Mouse (Mus musculus): ENCODE results near the gene Cdh22. TPM values are rescaled to one million over a fixed set of nuclear protein-coding genes. Genes with fewer than 3 reads are reported as not detected.

Cdh22 gene
- total RNA-seq, 2 experiments from 2014 or later: 1.1 to 1.2 TPM

DNA sequence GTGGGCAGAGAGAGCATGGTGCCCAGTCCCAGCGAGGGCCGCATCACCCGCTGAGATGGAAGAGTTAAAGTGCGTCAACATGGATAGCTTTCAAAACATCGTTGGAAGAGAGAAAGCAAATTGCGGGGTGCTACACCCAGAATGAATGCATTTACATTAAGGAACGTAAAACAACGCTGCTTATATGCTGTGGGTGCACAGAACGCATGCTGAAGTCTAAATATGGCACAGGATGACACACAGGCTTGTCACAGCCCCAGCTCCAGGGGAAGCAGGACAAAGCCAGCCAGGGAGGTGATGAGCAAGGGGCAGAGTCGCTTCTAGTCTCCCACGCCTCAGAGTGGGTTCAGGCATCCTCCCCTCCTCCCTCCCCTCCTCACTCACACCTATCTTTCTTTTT is 27.0 kb downstream of the Cdh22 start:
- no peak for DNase-seq

DNA sequence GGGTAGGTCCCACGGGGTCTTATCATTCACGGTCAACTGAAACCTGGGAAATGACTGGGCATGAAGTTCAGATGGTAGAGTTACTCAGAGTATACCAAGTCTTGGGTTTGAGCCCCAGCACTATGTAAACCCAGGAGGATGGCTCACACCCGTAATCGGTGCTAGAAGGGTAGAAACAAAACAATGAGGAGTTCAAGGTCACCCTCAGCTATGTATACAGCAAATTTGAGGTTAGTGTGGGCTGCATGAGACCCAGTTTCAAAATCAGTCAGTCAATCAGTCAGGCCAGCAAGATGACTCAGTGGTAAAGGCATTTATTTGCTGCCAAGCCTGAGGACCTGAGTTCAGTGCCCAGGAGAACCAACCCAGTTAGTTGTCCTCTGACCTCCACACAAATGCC is 27.6 kb downstream of the Cdh22 start:
- DNase-seq: no peak

DNA sequence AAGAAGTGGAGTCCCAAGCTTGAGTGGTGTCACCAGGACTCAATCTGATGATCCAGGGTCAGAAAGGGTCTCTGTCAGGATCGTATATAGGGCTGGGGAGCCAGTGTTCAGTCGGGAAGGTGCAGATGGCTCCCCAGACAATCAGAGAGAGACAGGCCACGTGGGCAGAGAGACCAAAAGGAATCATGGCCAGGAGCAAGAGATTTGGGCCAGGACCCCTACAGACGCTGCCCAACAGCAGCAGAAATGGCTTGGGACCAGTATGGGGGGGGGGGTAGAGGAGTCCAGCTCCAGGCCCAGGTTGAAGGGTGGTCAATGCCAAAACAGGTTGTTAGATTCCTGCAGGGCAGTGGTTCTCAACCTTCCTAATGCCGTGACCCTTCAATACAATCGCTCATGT is 29.2 kb downstream of the Cdh22 start:
- DNase-seq: no peak

DNA sequence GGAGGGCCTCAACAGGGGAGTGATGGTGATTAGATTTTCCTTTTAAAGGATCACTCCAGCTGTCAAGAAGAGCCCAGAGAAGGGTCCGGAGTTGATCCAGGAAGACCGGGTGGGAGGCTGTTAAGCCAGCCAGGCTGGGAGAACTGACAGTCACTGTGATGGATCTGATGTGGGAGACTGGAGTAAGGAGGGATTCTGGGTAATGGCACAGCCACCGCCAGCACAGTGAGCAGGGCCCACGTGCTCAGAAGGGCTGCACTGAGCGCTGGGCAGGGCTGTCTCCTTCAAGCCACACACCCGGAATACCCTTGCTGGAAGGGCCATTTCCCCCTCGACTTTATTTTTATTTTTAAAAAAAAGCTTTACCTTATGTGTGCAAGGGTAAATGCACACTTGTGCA is 29.7 kb downstream of the Cdh22 start:
- no peak for DNase-seq

DNA sequence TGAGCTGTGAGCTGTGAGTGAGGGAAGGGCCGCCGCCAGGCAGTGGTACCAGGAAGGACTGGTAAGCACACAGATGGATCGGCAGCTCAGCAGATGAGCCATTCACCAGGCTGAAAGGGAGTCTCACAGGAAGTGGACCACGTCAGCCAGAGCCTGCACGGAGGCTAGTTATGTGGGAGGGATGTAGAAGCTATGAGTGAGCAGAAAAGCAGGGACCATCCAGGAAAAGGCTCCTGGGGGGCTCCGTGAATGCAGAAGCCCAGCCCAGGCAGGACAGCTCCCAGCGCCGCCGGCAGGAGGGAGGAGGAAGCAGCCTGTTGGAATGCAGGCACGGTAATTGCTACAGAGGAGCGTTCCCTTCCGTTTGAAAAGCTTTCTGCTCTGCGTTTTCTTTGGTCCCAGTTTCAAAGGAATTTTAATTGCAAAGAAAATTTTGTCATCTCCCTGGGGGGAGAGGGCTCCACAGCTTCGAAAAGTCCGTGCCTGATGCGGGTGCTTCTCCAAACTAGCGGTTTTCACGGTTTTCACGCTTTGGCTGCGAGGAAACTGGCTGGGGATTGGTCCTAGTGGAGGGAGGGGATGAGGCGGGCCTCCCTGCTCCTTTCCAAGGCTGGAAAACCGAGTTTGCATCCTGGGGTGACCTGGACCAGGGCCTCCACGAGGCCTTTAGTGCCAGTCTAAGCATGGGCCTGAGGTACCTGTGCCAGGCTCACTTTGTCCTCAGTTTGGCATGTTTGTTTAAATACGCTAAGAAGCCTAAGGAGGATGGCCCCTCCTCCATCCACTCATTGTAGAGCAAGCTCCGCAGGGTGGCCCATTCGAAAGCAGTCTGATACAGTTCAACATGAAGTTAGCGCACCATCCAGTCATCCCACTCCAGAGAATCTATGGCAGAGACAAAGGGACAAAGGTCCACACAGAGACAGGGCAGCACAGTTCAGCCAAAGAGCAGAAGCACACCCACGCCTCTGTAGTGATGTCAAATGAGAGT is 32.6 kb downstream of the Cdh22 start:
- peak; percentile 20 for DNase-seq

DNA sequence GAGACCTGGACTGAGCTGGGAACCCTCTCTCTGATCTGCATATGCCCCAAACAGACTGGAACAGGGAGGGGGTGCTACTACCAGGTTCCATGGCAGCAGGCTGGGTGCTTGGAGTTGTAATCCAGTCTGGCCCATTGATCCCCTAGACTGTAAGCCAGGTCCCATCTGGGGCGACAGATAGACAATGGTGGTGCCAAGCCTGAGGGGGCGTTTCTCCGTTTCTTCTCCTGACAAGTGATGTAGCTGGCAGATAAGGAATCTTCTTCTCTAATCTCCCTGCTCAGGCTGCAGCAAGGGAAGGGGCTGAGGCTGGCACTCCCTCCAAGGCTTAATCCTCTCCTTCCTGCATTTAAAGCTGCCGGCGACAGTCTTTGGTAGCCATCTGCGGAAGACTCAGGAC is 37.1 kb downstream of the Cdh22 start:
- no peak for DNase-seq

DNA sequence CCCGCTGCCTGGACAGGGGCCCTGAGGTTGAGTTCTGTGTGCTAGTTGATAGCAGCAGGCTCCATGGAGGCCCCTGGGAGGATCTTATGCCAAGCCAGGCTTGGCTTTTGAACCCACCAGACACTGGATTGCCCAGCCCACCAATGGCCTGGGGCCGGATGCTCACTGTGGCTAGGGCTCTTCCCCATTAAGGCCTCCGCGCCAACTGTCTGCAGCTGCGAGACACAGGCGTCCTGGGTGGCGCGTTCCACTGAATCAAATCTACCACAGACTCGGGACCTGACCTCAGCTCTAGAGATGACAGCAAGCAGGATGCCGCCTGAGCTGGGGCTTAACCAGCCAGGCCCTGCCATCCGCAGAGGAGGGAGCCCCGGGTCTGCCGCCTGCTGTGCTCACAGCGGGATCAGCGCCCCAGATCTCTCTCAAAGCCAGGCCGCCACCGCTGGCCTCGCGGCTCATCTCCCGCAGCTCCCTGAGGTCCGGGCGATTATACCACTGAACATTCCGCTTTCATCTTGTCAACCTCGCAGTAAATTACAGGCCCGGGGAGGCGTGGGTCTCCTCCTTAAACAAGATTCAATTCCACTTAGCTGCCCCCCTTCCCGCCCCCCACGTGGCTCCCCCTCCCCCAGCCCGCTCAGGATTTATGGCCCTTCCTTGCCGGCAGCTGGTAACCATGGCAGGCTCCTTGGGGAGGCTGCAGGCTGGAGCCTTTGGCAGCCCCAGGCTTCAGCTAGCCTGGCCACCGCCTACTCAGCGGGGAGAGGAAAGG is 39.1 kb downstream of the Cdh22 start:
- peak; percentile 41 for DNase-seq

DNA sequence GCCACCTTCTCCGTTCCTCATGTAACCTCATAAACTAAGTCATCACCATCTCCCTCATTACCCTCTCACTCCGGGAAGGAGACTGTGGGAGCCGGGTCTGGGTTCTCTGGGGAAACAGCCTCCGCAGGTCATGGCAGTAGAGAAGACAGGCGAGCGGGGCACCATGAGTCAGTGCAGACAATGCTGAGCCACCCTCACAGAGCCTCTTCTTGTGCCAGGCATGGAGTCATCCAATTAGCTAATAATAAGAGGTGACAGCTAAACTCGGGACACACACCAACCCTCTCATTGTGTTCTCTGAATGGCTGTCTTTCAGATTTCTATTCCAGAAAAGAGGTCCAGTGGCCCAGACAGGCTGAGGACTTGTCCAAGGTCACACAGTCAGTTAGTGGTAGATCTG is 43.2 kb downstream of the Cdh22 start:
- DNase-seq: no peak

DNA sequence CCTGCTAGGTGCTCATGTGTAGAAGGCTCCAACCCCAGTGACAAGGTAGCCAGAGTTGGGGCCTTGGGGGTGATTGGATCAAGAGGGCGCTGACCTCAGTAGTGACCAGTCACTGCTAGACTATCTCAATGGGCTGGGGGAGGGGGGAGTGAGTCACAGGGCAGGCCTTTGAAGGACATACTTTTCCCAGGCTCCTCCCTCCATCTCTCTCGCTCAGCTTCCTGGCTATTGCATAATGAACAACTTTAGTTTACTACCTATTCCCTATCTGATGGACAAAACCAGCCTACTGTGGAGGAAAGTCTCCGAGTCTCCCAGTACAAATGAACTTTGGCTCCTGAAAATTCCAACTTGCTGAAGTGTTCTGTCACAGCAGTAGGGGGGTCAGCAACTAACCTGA is 45.1 kb downstream of the Cdh22 start:
- peak; percentile 82 for DNase-seq

DNA sequence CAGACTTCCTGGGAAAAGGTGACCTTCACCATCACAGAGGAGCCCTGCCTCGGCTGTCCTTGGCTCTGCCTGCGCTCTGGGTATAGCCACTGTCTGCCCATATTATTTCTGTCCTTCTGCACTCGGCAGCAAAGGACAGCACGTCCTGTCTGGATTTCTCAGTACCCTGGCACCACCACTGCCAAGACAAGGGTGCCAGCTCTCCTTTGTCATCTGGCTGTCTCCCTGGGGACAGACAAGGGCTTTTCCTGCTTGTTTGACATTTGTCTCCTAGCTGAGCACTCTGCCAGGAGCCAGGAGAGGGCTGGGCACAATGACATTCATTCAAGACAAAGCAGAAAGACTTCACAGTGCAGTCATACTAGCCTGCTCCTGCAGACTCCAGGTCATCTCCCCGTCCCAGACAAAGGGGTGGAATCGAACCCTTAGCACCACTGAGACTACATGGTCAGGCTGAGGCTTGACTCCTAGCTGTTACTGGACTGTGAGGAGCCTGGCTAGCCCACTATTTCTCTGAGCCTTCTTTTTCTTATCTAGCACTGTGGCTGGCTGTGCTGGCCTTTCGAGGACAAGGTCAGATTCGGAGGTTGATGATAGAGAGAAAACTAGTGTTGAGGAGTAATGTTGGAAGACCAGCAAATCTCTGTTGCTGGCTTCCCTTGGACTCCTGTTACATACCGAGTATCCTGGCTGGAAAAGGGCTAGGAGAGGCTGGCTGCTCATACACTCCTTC is 46.8 kb downstream of the Cdh22 start:
- DNase-seq: peak; percentile 47

DNA sequence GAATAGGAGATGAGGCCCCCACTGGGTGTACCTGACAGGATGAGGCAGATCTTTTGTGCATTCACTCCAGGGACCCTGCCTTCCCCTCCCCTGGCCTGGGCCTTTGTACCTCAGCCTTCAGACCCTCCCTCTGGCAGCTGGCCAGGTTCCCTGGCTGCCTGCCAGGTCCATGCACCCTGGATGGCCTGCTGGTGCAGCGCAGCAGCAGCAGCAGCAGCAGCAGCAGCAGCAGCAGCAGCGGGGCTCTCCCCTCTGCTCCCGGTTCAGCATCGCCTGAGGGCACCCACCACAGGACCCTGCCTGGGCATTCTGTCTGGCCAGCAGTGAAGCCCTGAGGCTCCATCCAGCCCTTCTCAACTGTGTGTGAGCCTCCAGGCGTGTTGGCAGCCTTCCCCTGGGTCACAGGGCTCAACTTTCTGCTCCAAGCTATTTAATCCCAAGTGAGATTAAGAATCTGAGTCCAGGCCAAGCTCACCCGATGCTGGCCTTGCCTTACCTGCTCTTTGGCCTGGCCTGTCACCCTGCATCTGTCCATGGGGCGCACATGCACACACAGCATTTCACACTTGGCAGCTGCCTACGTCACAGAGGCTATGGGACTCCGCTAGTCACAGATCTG is 50.5 kb downstream of the Cdh22 start:
- peak; percentile 63 for DNase-seq

DNA sequence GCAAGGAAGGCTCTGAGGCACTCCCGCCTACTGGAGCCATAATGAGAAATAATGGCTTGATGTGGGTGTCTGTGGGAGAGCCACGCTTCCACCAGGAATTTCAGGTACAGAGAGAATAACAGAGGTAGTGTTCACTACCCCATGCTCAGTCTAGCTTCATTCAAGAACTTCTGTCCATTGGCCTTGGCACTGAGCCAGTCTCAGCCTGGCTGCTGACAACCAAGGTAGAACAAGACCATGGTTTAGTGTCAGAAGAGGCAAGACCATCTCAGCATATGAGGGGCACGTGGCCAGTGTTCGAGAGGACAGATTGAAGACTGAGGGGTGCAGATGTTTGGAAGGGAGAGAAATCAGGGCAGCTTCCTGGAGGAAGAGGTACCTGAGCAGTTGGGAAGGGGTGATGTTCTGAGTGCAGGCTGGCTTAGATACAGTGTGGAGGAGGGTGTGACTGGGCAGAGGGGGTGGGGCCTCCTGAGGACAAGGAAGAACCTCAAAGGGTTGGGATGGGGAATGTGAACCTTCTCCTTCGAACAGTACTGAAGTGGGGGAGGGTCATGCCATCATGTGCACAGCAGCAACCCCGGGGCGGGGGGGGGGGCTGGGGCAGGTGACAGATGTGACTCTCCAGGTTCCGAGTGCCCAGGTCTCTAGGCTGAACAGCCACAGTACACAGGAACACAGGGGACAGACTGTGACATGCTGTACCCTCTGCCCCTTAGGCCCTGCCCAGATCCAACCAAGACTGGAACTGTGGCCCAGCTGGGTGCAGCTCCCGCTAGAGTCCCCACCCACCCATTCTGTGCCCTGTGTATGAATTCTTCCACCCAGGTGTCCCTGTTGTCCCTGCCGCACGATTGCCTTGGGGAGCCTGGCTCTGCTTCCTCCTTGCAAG is 52.3 kb downstream of the Cdh22 start:
- DNase-seq: peak; percentile 23

DNA sequence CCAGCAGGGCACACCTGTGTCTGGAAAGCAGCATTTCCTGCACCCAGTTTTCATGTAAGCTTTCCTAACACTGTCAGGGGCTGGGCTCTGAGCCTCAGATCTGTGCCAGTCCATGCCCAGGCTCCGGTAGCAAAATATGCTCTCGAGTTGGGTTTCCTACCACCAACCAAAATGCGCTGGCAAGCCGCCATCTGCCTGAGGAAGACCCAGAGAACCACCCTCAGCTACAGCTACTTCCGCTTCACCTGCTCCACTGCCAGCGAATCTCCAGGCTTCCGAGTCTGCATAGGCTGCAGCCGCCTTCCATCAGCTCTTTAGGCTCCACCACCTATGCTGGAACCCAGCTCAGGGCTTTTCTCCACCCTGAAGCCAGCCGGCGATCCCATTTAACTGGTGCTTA is 55.4 kb downstream of the Cdh22 start:
- DNase-seq: no peak

DNA sequence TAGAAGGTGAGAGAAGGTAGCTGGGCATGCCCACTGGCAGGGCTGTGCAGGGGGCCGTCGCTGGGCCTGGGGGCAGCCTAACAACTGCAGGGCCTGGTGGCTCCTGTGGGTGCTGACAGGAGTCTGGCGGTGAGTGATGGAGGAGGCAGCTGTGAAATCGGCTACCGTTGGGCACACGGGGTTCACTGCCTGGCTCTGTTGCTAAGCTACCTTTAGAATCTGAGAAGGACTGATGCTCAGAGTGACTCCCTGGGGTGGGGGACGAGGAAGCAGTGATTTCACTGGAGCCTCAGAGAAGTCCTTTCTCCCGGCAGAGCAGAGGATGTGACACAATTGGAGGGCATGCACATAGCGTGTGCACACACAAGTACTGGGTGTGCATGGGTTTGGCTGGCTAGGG is 57.7 kb downstream of the Cdh22 start:
- DNase-seq: no peak

DNA sequence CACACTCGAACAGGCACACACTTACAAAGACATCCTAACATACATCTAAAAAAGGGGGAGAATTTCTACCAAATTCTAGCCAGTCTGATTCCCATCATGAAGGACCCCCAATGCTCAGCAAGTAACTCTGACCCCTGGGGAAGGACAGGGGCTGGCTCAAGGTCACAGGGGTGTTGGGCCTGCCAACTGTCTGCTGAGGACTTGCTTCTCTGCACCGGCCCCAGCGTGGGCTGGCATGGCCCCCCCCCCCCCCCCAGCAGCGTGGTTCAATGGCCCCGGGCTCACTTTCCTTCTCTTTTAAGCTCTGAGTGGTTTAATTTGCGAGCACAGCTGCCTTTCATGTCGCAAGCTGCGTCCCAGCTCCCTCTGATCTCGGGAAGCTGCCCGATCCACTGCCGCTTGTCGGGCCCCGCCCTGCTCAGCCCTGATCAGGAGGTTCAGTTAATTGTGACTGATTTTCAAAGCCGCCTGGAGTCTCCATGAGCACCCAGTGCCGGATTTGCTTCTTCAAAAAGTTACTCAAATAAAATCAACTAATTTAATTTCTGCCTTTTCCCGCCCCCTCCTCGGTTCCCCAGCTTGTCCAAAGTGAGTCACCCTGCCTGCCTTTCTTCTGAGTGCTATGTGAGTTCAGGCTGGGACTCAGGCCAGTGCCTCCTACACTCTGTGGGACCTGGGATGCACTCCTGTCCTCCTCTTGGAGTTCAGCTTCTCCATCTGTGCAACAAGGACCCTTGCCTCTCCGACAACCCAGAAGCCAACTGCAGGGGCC is 67.8 kb downstream of the Cdh22 start:
- peak; percentile 29 for DNase-seq

DNA sequence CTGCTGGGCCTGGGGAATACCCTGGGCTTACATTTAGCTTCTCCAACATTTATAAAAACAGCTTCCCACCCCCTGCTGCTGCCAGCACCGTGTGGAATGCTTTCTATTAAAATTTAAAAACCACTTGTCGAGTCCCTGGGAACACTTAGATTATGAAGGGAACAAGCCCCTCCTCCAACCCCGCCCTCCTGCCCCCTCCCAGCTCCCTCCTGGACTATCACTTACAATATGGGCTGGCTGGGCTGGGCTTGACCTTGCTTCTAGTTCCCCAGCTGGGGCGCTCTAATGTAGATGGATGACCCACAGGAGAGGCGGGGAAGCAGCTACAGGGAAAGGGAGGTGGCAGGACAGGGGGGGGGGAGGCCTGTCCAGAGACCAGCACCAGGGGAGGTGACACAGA is 72.4 kb downstream of the Cdh22 start:
- DNase-seq: no peak

DNA sequence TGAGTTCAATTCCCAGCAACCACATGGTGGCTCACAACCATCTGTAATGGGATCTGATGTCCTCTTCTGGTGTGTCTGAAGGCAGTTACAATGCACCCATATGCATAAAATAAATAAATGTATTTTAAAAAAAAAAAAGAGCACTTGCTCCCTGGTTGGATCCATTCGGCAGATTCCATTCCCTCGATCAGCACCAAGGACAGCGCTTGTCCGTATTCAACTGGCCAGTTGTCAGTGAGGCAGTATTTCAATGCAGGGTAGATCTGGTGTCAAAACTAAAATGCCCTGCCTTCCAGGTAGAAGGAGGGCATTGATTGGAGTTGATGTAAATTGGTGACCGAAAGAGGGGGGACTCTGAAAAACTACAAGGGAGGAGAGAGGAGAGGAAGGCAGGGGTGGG is 74.2 kb downstream of the Cdh22 start:
- peak; percentile 82 for DNase-seq

DNA sequence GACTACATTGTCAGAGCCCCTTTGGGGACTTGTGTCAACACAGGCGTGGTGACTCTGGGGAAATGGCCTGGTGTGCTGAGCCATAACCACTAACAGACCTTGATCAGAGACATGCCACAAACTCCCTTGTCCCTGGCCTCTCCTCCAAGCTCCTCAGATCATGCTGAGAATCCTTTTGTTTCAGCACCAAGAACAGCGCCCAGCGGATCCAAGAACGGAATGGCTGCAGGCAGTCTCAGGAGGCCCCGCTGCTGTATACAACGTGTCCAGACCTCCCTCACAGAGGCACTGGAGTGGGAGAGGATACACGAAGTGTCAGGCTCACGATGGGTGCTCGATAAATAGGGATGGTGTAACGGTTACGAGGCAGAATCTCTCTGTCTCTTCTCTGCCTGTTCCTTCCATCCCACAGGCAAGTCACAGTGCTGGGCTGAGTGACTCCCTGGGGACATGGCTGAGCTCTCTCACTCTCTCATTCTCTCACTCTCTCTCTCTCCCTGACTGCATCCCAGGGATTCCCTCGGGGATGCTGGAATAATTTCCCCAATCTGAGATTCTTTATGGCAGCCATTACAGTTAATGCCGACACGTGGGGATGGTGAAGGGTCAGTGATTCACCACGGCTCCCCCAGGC is 75.5 kb downstream of the Cdh22 start:
- DNase-seq: peak; percentile 87

DNA sequence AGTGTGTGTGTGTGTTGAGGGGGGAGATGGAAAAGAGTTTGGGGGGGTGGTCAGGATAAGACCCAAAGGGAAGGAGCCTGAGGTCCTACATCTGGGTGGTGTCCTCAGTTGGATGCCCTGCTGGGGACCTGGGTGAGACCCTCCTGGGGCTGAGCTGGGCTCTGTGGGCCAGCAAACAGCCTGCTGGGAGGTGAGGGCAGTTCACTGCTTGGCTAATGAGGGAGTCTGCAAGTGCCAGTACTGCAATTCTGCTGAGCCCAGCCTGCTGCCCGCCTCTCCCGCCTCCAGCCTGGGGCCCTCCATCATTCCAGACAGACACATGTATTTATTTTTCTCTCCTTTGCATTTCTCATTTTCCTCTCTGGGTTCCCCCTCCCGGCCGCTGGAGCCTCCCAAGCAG is 76.3 kb downstream of the Cdh22 start:
- no peak for DNase-seq

DNA sequence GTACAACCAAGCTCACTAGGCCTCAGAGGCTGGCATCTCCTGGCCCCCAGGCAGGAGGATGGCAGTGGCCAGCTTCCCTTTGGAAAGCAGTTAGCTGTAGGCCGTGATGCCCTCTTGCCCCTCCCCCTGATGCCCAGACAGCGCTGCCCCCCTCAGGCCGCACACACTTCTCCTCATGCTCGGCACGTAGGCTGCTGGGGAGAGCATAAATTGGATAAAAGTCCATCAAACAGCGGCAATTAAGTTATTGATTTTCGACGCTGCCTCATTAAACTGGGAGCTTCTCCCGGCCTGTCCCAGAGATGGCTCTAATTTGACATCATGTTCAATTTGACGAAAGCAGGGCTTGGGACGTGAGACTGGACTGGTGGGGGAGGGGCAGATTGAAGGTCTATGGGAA is 76.8 kb downstream of the Cdh22 start:
- DNase-seq: no peak

All from adrenal gland, postnatal 10 days (tissue).